Mouse (Mus musculus) frontal cortex, postnatal 14 days (tissue): ENCODE measurements around the gene Gm12185.
"Not testable (repeated sequence)": the region's sequence is repeated elsewhere in the genome, so short reads cannot be mapped to it uniquely, and the experiment has no call there.

ENCODE experiments used
- DNase-seq, 2 experiments: peaks; one replicate each; pipeline ENCODE4 v3.0.0; 2022; ENCODE audit warnings: low spot score in 2 of 2

Gene Gm12185

DNA sequence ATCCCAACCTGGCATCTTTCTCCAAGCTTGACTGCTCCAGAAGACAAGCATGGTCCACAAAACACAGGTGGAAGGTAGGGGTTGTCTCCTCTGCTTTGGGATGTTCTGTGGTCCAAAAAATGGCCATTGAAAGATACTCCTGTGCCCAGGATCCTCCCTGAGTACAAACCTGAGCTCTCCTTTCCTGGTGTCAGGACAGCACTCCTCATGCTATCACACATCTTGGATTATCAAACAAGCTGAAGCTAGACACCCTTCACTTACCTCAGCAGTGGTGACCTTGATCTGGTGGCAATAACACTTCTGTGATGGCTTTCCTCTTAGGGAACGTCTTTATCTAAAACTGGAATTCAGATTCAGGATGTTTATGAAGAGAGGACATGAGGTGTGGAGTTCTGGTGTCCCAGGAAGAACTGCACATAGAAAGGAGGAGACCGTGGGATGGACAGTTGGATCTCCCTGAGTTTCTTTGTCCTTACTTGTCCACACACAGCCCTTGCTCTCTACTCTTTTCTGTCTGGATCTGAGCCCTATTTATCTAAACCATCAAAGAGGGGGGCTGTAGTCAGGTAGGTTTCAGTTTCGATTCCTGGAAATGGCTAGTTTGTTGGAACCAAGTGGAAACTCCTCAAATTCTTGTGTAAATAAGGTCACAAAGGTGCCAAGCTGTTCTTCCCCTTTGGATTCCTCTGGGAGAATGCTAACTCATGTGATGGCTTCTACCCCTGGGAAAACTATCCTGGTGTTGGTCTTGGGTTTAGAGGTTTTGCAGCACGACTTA, at the start of gene Gm12185:
Gene Gm12185, minus strand, starts transcription at position 487 of the 781 bp plus-strand sequence.
- DNase-seq, result not testable (repeated sequence)

DNA sequence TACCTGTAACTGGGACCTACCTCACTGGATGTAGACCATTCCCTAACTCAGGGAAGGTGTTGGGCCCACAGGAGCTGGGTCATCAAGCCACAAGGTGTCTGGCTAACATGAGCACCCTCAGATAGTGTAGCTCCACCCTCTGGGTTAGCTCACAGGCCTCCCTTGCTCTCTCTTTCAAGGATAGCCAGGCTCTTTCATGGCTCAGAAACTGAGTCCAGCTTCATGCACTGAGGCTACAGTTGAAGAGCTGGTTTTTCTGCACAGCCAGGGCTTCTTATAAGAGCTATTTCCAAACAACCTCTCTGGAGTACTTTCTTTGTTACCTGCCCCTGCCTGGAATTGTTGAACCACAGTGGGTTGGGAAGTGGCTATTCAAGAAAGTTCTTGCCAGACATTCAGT, 20.0 kb upstream of the Gm12185 start:
- not testable (repeated sequence) for DNase-seq

DNA sequence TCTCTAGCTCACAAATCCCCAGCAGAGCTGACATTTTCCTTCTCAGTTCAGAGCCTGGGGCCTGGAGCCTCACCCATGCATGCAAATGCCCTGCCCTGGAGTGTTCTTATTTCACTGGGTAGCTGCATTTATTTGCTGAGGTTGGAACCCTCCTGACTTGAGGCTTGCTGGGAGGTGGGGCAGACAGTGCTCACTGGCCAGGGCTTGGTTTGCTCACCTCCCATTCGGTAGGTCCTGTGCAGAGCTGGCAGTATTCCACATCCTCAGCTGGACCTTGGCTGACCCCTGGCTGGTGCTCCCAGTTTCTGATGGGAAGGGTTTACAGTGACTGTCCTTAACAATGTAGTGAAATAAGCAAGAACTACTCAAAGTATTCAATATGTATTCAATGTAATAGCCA, 14.8 kb upstream of the Gm12185 start:
- not testable (repeated sequence) for DNase-seq

DNA sequence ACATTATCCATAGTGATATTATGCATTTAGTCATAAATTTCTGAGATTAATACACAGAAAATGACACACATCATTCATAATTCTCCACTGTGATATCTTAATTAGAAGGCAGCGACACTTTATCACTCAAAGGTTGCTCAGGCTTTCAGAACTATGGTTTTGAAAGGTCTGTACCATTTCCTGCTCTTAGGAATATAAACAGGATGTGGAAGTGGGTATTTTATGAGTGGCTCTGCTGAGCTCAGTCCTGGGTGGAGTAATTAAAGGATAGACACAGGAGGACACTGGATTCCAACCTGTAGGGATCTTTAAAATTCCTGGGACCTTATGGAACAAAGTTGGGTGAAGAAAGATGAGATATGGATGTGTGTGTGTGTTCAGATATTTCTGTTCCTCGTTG, 14.3 kb upstream of the Gm12185 start:
- not testable (repeated sequence) for DNase-seq

DNA sequence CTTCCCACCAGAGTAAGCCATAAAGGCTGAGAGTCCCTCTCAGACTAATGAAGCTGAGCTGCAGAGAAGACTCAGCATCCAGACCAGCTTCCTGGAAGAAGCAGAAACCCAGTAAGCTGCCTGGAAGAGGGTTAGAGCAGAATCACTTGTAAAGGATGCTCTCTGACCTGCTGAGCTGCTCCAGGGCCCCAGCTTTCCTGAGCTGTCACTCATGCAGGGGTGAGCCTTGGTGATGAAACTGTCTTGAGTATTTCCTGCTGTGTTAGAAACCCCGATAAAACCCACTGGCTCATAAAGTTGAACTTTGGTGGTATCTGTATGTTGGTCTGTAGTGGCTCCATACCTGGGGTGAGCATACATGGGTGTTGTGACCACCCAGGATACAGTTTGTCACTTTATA, 8.4 kb upstream of the Gm12185 start:
- not testable (repeated sequence) for DNase-seq

DNA sequence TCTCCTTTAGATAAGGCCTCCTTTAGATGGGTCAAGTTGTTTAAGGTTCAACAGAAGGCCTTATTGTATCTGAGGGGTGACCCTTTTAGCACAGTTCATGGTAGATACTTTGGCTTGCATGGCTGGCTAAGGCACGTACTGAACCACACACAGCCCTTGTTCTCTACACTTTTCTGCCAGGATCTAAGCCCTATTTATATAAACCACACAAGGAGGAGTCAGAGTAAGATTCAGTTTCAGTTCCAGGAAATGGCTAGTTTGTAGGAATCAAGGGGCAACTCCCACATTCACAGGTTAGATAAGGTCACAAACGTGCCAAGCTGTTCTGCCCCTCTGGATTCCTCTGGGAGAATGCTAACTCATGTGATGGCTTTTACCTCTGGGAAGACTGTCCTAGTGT, 2.0 kb upstream of the Gm12185 start, which contains the start of gene Tgtp1:
Gene Tgtp1, minus strand, starts transcription at position 155 of the 400 bp plus-strand sequence.
- DNase-seq, result not testable (repeated sequence)

DNA sequence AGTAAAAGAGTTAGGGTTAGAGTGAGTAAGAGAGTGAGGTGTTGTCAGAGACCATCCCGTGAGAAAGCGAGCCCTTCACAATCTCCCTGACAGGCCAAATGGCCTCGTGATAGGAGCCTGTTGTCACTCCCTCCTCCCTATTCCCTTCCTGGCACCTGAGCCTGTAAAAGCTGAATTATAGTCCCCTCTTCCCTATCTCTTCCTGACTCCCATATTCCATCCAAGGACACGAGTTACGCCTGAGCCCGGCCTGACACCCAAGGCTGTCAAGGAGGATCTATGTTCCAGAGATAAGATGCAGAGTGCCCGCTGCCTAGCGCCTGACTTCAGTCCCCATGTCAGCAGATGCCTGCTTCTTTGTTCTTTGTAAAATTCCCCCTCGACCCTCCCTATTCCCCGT, 1.3 kb upstream of the Gm12185 start:
- DNase-seq, result not testable (repeated sequence)

DNA sequence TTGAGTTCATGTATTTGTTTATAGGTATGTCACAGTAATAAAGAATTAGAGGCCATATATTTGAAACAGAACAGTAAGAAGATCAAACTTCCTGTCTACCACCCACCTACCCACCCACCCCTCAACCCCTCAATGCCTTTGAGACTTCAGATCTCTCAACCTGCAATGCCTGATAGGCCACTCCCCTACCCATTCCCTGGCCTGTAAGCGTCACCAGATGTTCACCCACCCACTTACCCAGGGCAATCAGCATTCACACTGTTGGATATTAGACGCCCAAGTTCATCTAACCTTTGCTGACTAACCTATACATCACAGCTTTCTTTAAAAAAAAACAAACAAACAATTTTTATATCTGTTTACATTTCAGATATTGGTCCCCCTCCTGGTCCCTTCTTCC, 2.0 kb downstream of the Gm12185 start:
- not testable (repeated sequence) for DNase-seq

DNA sequence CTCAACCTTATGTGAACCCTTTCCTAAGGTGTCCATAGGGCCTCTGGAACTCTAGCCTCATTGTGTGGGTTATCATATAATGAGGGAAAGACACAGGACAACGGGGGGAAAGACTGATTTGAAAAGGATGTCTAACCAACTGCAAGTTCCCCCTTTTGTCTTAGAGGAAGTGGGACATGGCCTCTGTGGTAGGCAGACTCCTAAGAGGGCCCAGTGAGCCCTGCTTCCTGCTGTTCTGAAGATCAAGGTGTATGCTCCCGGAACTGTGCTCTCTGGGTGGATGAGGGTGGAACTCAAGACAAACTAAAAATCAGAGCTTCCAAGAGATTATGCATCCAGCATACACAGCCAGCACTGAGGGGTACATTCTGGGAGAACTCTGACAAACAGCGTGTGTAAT, 3.8 kb downstream of the Gm12185 start:
- DNase-seq, result not testable (repeated sequence)

DNA sequence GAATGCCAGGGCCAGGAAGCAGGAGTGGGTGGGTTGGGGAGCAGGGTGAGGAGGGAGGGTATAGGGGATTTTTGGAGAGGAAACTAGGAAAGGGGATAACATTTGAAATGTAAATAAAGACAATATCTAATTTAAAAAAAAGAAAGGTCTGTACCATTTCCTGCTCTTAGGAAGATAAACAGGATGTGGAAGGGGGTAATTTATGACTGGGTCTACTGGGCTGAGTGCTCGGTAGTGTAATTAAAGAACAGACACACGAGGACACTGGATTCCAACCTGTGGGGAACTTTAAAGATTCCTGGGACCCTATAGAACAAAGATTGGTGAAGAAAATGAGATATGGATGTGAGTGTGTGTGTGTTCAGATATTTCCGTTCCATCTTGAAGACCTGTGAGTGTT, 9.2 kb downstream of the Gm12185 start:
- DNase-seq, result not testable (repeated sequence)

DNA sequence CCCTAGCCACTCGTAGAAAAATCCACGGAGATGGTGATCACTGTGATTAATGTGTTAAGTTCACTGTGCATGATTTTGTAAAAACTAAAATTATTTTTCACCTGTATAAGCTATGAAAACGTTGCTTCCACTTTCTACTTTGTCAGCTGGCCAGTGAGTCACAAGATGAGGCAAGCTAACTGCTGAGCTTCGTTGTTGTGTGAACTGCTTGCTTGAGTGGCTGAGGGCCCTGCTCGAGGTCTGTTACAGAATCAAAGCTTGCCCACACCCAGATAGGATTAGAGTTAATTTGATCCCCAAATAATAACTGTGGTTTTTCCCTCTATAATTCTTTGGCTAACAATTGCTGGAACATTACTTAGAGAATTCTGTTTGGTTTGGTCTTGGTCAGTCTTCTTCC, 12.0 kb downstream of the Gm12185 start:
- DNase-seq, result not testable (repeated sequence)

DNA sequence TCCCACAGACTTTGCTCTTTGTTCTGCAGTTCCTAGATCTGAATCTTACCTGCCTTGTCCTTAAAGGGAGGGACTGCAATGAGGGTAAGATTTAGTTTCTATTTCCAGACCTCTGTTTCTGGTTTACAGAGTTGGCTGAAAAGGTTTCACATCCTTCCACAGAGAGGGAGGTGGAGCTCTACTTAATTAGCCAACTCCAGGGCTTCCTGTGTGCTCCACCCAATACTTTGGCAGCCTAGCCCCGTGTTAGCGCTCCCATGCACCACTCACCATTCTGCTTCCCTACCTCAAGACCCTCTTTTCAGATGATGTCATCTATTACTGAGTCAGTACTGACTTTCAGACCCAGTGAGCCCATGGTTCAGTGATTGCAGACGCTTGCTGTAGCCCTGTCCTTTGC, 12.8 kb downstream of the Gm12185 start, which contains the start of gene 9930111J21Rik1:
Gene 9930111J21Rik1, minus strand, starts transcription at position 148 of the 400 bp plus-strand sequence.
- DNase-seq, result not testable (repeated sequence)

DNA sequence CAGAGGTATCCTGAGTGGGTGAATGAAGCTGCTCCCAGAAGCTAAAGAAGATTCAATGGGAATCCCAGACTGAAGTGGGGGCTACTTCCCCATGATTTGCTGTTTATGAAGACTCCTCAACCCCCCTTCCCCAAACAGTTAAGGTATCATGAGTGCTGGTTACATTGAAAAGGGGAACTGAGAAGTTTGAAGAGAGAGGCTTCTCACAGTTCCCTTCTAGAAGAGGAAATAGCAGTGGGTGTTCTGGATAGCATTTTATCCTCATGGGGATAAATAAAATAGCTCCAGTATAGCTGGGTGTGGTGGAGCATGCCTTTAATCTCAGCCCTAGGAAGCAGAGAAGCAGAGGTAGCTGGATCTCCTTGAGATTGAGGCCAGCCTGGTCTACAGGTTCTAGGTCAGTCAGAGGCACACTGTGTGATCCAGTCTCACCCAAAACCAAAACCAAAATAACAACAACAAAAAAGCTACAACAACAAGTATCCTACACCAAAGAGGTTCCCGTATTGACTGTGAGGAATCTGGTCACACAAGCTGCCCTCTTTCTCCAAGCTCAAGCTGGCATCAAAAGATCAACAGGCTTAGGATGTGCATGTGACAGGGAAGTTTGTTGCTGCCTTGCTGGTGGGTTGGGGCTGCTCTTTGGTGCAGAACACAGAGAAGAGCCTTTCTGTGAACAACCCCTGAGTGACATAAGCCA, 13.6 kb downstream of the Gm12185 start, which contains the start of gene Olfr56:
Gene Olfr56, plus strand, starts transcription at position 650 of the 700 bp plus-strand sequence.
- not testable (repeated sequence) for DNase-seq

DNA sequence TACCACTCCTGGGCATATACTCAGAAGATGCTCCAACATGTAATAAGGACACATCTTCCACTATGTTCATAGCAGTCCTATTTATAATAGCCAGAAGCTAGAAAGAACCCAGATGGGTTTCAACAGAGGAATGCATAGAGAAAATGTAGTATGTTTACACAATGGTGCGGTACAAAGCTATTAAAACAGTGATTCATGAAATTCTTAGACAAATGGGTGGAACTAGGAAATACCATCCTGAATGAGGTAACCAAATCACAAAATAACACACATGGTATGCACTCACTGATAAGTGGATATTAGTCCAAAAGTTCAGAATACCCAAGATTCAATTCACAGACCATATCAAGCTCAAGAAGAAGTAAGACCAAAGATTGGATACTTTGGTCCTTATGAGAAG, 17.3 kb downstream of the Gm12185 start:
- not testable (repeated sequence) for DNase-seq

DNA sequence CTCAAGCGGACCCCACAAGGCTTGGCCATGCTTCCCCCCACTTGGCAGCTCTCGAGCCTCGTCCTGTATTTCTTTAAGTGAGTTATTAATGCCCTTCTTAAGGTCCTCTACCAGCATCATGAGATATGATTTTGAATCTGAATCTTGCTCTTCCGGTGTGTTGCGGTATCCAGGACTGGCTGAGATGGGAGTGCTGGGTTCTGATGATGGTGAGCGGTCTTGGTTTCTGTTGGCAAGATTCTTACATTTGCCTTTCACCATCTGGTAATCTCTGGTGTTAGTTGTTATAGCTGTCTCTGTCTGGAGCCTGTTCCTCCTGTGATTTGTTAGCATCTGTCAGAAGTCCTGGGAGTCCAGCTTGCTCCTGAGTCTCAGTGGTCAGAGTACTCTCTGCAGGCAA, 45.9 kb downstream of the Gm12185 start, which contains the start of gene Psme2b:
Gene Psme2b, minus strand, starts transcription at position 101 of the 400 bp plus-strand sequence.
- DNase-seq, result not testable (repeated sequence)

DNA sequence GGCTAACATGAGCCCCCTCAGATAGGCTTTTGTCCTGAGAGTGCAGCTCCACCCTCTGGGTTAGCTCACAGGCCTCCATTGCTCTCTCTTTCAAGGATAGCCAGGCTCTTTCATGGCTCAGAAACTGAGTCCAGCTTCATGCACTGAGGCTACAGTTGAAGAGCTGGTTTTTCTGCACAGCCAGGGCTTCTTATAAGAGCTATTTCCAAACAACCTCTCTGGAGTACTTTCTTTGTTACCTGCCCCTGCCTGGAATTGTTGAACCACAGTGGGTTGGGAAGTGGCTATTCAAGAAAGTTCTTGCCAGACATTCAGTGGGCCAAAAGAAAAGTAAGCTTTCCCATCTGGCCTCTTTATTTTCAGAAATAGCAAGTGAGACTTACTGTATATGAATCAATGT, 52.7 kb downstream of the Gm12185 start:
- not testable (repeated sequence) for DNase-seq

DNA sequence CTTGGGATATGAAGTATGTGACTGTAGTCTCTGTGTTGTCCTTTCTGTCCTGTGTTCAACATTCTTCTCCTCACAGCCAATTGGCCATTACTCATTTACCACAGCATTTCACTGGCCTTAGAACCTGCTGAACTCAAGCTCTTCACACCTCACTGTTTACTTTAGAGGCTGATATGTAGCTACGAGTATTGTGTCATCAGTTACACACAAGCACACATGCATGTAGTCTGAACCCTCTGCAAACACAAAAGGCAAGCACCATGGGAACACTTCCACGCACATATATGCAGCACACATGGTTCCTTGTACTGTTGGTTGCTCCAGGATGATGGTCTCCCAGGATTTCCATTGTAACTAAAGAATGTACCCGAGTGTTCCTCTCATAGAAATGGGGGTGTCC, 56.7 kb downstream of the Gm12185 start:
- not testable (repeated sequence) for DNase-seq

DNA sequence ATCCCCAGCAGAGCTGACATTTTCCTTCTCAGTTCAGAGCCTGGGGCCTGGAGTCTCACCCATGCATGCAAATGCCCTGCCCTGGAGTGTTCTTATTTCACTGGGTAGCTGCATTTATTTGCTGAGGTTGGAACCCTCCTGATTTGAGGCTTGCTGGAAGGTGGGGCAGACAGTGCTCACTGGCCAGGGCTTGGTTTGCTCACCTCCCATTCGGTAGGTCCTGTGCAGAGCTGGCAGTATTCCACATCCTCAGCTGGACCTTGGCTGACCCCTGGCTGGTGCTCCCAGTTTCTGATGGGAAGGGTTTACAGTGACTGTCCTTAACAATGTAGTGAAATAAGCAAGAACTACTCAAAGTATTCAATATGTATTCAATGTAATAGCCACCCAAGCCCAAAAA, 58.1 kb downstream of the Gm12185 start:
- DNase-seq, result not testable (repeated sequence)

DNA sequence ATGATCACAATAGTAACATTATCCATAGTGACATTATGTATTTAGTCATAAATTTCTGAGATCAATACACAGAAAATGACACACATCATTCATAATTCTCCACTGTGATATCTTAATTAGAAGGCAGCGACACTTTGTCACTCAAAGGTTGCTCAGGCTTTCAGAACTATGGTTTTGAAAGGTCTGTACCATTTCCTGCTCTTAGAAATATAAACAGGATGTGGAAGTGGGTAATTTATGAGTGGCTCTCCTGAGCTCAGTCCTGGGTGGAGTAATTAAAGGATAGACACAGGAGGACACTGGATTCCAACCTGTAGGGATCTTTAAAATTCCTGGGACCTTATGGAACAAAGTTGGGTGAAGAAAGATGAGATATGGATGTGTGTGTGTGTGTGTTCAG, 58.6 kb downstream of the Gm12185 start:
- not testable (repeated sequence) for DNase-seq

DNA sequence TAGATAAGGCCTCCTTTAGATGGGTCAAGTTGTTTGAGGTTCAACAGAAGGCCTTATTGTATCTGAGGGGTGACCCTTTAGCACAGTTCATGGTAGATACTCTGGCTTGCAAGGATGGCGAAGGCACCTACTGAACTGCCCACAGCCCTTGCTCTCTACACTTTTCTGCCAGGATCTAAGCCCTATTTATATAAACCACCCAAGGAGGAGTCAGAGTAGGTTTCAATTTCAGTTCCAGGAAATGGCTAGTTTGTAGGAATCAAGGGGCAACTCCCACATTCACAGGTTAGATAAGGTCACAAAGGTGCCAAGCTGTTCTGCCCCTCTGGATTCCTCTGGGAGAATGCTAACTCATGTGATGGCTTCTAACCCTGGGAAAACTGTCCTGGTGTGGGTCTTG, 64.0 kb downstream of the Gm12185 start:
- DNase-seq, result not testable (repeated sequence)

DNA sequence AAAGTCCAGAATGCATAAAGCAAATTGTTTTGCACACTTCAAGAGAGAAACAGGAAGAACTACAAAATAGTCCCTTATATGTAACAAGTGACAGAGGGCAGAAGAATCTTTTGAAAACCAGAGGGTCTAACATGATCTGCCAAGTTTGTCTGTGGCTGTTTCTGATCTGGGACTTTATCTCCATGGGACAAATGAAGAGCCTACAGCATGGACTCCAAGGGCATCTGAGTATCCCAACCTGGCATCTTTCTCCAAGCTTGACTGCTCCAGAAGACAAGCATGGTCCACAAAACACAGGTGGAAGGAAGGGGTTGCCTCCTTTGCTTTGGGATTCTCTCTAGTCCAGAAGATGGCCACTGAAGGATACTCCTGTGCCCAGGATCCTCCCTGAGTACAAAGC, 65.6 kb downstream of the Gm12185 start:
- not testable (repeated sequence) for DNase-seq

DNA sequence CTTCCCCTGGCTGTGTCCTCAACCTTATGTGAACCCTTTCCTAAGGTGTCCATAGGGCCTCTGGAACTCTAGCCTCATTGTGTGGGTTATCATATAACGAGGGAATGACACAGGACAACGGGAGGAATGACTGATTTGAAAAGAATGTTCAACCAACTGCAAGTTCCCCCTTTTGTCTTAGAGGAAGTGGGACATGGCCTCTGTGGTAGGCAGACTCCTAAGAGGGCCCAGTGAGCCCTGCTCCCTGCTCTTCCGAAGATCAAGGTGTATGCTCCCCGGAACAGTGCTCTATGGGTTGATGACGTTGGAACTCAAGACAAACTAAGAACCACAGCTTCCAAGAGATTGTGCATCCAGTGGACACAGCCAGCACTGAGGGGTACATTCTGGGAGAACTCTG, 68.2 kb downstream of the Gm12185 start:
- not testable (repeated sequence) for DNase-seq
